Mouse (Mus musculus) embryonic facial prominence, embryonic 11.5 days (tissue): ENCODE data around the gene Eef1g. TPM values are rescaled to one million over a fixed set of nuclear protein-coding genes. Genes with fewer than 3 reads are reported as not detected.

Source experiments
- ATAC-seq: fragments of 200-750 bp; cut with Nextera tagmentation; replicated peaks from 2 replicates; pipeline ENCODE4 v1.8.0; 2017; ENCODE audit warnings: low read depth; ENCODE audit not compliant: insufficient number of reproducible peaks, low FRiP score, low TSS enrichment
- DNase-seq: peaks from one replicate; pipeline ENCODE4 v3.0.0-alpha.2; 2015; ENCODE audit warnings: low spot score
- H3K27ac ChIP-seq: fragments of 300-500 bp; sonication (generic); replicated peaks from 2 replicates; pipeline ENCODE4 v1.5.1; 2014; ENCODE audit warnings: mild to moderate bottlenecking, low read depth, low read length, control low read depth
- H3K27me3 ChIP-seq: fragments of 300-500 bp; sonication (generic); 2 replicates; pipeline ENCODE4 v1.6.1; 2014; ENCODE audit warnings: mild to moderate bottlenecking, low read length, moderate library complexity, mixed read lengths; ENCODE audit not compliant: control insufficient read depth, insufficient read depth
- H3K36me3 ChIP-seq: fragments of 300-500 bp; sonication (generic); replicated peaks from 2 replicates; pipeline ENCODE4 v1.6.1; 2014; ENCODE audit warnings: low read depth, mild to moderate bottlenecking, low read length, moderate library complexity, mixed read lengths; ENCODE audit not compliant: control insufficient read depth, insufficient read depth
- H3K4me1 ChIP-seq: fragments of 300-500 bp; sonication (generic); 2 replicates; pipeline ENCODE4 v1.6.1; 2014; ENCODE audit warnings: low read length, mixed read lengths; ENCODE audit not compliant: control insufficient read depth, insufficient read depth
- H3K4me2 ChIP-seq: fragments of 300-500 bp; sonication (generic); 2 replicates; pipeline ENCODE4 v1.6.1; 2014; ENCODE audit warnings: low read depth, mild to moderate bottlenecking, control low read depth, low read length, moderate library complexity
- H3K4me3 ChIP-seq: fragments of 300-500 bp; sonication (generic); 2 replicates; pipeline ENCODE4 v1.5.1; 2014; ENCODE audit warnings: low read depth, low read length, control low read depth
- H3K9ac ChIP-seq: fragments of 300-500 bp; sonication (generic); replicated peaks from 2 replicates; pipeline ENCODE4 v1.6.1; 2014; ENCODE audit warnings: mild to moderate bottlenecking, control low read depth, low read length
- H3K9me3 ChIP-seq: fragments of 300-500 bp; sonication (generic); replicated peaks from 2 replicates; pipeline ENCODE4 v1.6.1; 2016; ENCODE audit warnings: mild to moderate bottlenecking, low read length, inconsistent platforms, mixed read lengths; ENCODE audit not compliant: control insufficient read depth
- WGBS: fragments of 180-500 bp; shearing (Covaris S2); extraction: QIAGEN DNeasy Blood & Tissue Kit; methylation state at CpG from one replicate; pipeline ENCODE4 v1.1.7; 2014; 5-methylcytosine and 5-hydroxymethylcytosine counted together
- polyA plus RNA-seq: library from polyadenylated mRNA; unstranded; fragments of >200 nt; fragmentation: Nextera tagmentation; extraction: Ambion mirVana; gene quantifications from 2 replicates; pipeline ENCODE4 v1.2.1, GENCODE M21; 2014

Gene Eef1g
- polyA plus RNA-seq, 1 experiment from 2014 or later, result 535 TPM

- WGBS, result 91% methylated on average over 7 of the region's 7 CpGs
- Histone ChIP-seq H3K9me3 (no peaks in the 10 kb centered on the region), H3K36me3 (peaks cover 31% of the 10 kb centered on the region), H3K9ac (no peak overlapping the region), H3K27me3 (no peaks in the 10 kb centered on the region), H3K4me1 (0 out of 2 replicates have a peak, but pooled peaks cover 3% of the 10 kb centered on the region), H3K27ac (no peak overlapping the region), H3K4me2 (no peak overlapping the region), H3K4me3 (no peak overlapping the region)
- DNase-seq, result no peak
- ATAC-seq, result no peak
Observed at GRCm38 (mm10) chr19:8946929-8947328, 19.9 kb upstream of the Eef1g start.

GRCm38 (mm10) chr19:8950190-8950589 lies 16.7 kb upstream of the Eef1g start:
- peaks cover 30% of the 10 kb centered on the region for H3K36me3 ChIP-seq
- no peak overlapping the region for H3K4me2 ChIP-seq
- DNase-seq, result no peak
- H3K27ac ChIP-seq, result no peak overlapping the region
- no peaks in the 10 kb centered on the region for H3K9me3 ChIP-seq
- H3K27me3 ChIP-seq, result no peaks in the 10 kb centered on the region
- H3K4me1 ChIP-seq, result no peaks in the 10 kb centered on the region
- no peak overlapping the region for H3K9ac ChIP-seq
- no peak overlapping the region for H3K4me3 ChIP-seq
- ATAC-seq, result no peak
- 93% methylated on average over 5 of the region's 5 CpGs for WGBS

GRCm38 (mm10) chr19:8952241-8952640 lies 14.6 kb upstream of the Eef1g start:
- Histone ChIP-seq H3K4me3 (no peak overlapping the region), H3K27me3 (no peaks in the 10 kb centered on the region), H3K4me1 (no peaks in the 10 kb centered on the region), H3K9me3 (no peaks in the 10 kb centered on the region), H3K27ac (no peak overlapping the region), H3K9ac (no peak overlapping the region), H3K36me3 (peaks cover 16% of the 10 kb centered on the region), H3K4me2 (no peak overlapping the region)
- 89% methylated on average over 9 of the region's 9 CpGs for WGBS
- no peak for ATAC-seq
- no peak for DNase-seq

- no peaks in the 10 kb centered on the region for H3K27me3 ChIP-seq
- peak; percentile 93 for ATAC-seq
- H3K36me3 ChIP-seq, result peaks cover 7% of the 10 kb centered on the region
- H3K27ac ChIP-seq, result 0 out of 2 replicates have a peak within 1 kb of the TSS, but pooled peaks have one; percentile 22
- no peaks in the 10 kb centered on the region for H3K4me1 ChIP-seq
- peak within 1 kb of the TSS; percentile 76 for H3K4me3 ChIP-seq
- peak within 1 kb of the TSS; percentile 82 for H3K9ac ChIP-seq
- peak; percentile 98 for DNase-seq
- peak within 1 kb of the TSS; percentile 65 for H3K4me2 ChIP-seq
- H3K9me3 ChIP-seq, result no peaks in the 10 kb centered on the region
- 5% methylated on average over 46 of the region's 46 CpGs for WGBS
Observed at GRCm38 (mm10) chr19:8953135-8954039, 13.5 kb upstream of the Eef1g start, which contains the start of gene Tut1. Tut1 (plus strand) TSS chr19:8953847.

GRCm38 (mm10) chr19:8954171-8954570 lies 12.7 kb upstream of the Eef1g start:
- WGBS, result 11% methylated on average over 9 of the region's 9 CpGs
- Histone ChIP-seq H3K4me2 (peak overlapping the region; percentile 65), H3K4me3 (peak overlapping the region; percentile 76), H3K4me1 (no peaks in the 10 kb centered on the region), H3K9ac (peak overlapping the region; percentile 82), H3K27me3 (no peaks in the 10 kb centered on the region), H3K9me3 (no peaks in the 10 kb centered on the region), H3K36me3 (peaks cover 5% of the 10 kb centered on the region), H3K27ac (0 out of 2 replicates have a peak overlapping the region, but pooled peaks have one; percentile 22)
- ATAC-seq (no peak), DNase-seq (no peak)

- Histone ChIP-seq H3K4me2 (no peak overlapping the region), H3K9me3 (no peaks in the 10 kb centered on the region), H3K4me3 (no peak overlapping the region), H3K9ac (no peak overlapping the region), H3K27me3 (no peaks in the 10 kb centered on the region), H3K27ac (no peak overlapping the region), H3K36me3 (peaks cover 3% of the 10 kb centered on the region), H3K4me1 (no peaks in the 10 kb centered on the region)
- 79% methylated on average over 2 of the region's 2 CpGs for WGBS
- no peak for ATAC-seq
- DNase-seq, result no peak
Observed at GRCm38 (mm10) chr19:8962256-8962655, 4.6 kb upstream of the Eef1g start.

GRCm38 (mm10) chr19:8965075-8965474 lies 1.8 kb upstream of the Eef1g start:
- 91% methylated on average over 11 of the region's 11 CpGs for WGBS
- no peaks in the 10 kb centered on the region for H3K27me3 ChIP-seq
- H3K4me3 ChIP-seq, result no peak overlapping the region
- no peaks in the 10 kb centered on the region for H3K9me3 ChIP-seq
- DNase-seq, result no peak
- H3K36me3 ChIP-seq, result peaks cover 3% of the 10 kb centered on the region
- no peaks in the 10 kb centered on the region for H3K4me1 ChIP-seq
- no peak overlapping the region for H3K27ac ChIP-seq
- H3K4me2 ChIP-seq, result no peak overlapping the region
- ATAC-seq, result no peak
- H3K9ac ChIP-seq, result no peak overlapping the region

GRCm38 (mm10) chr19:8965771-8966170 lies 1.1 kb upstream of the Eef1g start:
- Histone ChIP-seq H3K4me3 (no peak overlapping the region; the same call in 1 of the 2 replicates), H3K27ac (no peak overlapping the region), H3K27me3 (no peaks in the 10 kb centered on the region), H3K9ac (peak overlapping the region; percentile 57), H3K36me3 (peaks cover 3% of the 10 kb centered on the region), H3K4me1 (no peaks in the 10 kb centered on the region), H3K9me3 (no peaks in the 10 kb centered on the region), H3K4me2 (peak overlapping the region; percentile 41; the same call in 1 of the 2 replicates)
- DNase-seq (no peak), ATAC-seq (no peak)
- WGBS, result 82% methylated on average over 8 of the region's 8 CpGs
